Mouse (Mus musculus): ENCODE measurements around the gene Gadl1. TPM values are rescaled to one million over a fixed set of nuclear protein-coding genes. Genes with fewer than 3 reads are reported as not detected.
"Not testable (repeated sequence)": the region's sequence is repeated elsewhere in the genome, so short reads cannot be mapped to it uniquely, and the experiment has no call there.

Gene Gadl1
- polyA plus RNA-seq, 1 experiment from 2014 or later = 0.51 TPM

- Histone ChIP-seq H3K9me3 (no peaks in the 10 kb centered on the region), H3K9ac (no peak overlapping the region), H3K27ac (no peak overlapping the region), H3K27me3 (no peaks in the 10 kb centered on the region), H3K36me3 (no peaks in the 10 kb centered on the region), H3K4me1 (no peaks in the 10 kb centered on the region), H3K4me2 (no peak overlapping the region), H3K4me3 (no peak overlapping the region)
- no peak for ATAC-seq (ENCODE audit: borderline replicate concordance, extremely low read depth, low FRiP score, low TSS enrichment)
- 73% methylated on average over 6 of the region's 6 CpGs for WGBS
Measured at GRCm38 (mm10) chr9:116038275-116038674, 129.0 kb downstream of the Gadl1 start.

DNA sequence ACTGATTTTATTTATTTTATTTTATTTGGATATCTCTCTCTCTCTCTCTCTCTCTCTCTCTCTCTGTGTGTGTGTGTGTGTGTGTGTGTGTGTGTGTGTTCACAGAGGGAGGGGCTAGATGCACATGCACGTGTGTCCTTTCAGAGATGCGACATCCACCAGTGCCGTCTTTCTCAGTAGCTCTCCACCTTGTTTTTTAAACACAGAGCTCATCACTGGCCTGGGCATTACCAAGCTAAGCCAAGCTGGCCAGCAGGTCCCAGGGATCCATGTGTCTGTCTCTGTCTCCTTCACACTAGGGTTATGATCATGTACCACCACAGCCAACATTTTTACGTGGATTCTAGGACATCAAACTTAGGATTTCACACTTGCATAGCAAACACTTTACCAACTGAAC, 130.7 kb downstream of the Gadl1 start:
- ATAC-seq (ENCODE audit: borderline replicate concordance, extremely low read depth, low FRiP score, low TSS enrichment) = no peak
- Histone ChIP-seq H3K27me3 (no peaks in the 10 kb centered on the region), H3K9ac (no peak overlapping the region), H3K4me2 (no peak overlapping the region), H3K4me3 (no peak overlapping the region), H3K9me3 (no peaks in the 10 kb centered on the region), H3K27ac (no peak overlapping the region), H3K36me3 (no peaks in the 10 kb centered on the region), H3K4me1 (no peaks in the 10 kb centered on the region)
- 76% methylated on average over 4 of the region's 4 CpGs for WGBS

- not testable (repeated sequence) for H3K27me3 ChIP-seq; H3K4me2 ChIP-seq; H3K4me3 ChIP-seq; H3K4me1 ChIP-seq; ATAC-seq (ENCODE audit: borderline replicate concordance, extremely low read depth, low FRiP score, low TSS enrichment); H3K9ac ChIP-seq; H3K36me3 ChIP-seq; H3K27ac ChIP-seq; H3K9me3 ChIP-seq
- 88% methylated on average over 14 of the region's 14 CpGs for WGBS
Measured at GRCm38 (mm10) chr9:116040852-116041251, 131.6 kb downstream of the Gadl1 start.

GRCm38 (mm10) chr9:116041369-116041768, 132.1 kb downstream of the Gadl1 start:
- Histone ChIP-seq H3K9ac (no peak overlapping the region), H3K9me3 (no peaks in the 10 kb centered on the region), H3K4me3 (no peak overlapping the region), H3K4me2 (no peak overlapping the region), H3K27ac (no peak overlapping the region), H3K36me3 (no peaks in the 10 kb centered on the region), H3K4me1 (no peaks in the 10 kb centered on the region), H3K27me3 (no peaks in the 10 kb centered on the region)
- WGBS = 75% methylated on average over 4 of the region's 4 CpGs
- no peak for ATAC-seq (ENCODE audit: borderline replicate concordance, extremely low read depth, low FRiP score, low TSS enrichment)

DNA sequence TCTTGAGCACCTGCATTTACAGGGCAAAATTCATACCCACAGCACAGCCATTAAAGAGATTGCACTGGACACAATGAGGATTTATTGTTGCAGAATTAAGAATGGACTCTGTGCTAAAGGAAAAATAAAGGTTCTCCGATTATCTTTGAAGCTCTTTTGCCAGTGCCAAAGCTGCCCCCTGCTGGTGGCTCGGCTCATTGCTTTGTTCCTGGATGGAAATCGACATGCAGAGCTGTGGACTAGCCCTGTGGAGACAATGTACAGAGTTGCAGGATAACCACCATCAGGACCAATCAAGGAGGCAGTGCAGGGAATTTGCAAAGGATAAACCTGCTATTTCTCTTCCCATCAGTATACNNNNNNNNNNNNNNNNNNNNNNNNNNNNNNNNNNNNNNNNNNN, 132.5 kb downstream of the Gadl1 start:
- WGBS = 7% methylated on average over 3 of the region's 3 CpGs
- no peaks in the 10 kb centered on the region for H3K4me1 ChIP-seq

GRCm38 (mm10) chr9:116049985-116050384, 140.7 kb downstream of the Gadl1 start:
- Histone ChIP-seq H3K27me3 (no peaks in the 10 kb centered on the region), H3K4me3 (no peak overlapping the region), H3K9me3 (no peaks in the 10 kb centered on the region), H3K36me3 (no peaks in the 10 kb centered on the region), H3K27ac (no peak overlapping the region), H3K9ac (no peak overlapping the region), H3K4me1 (0 out of 2 replicates have a peak, but pooled peaks cover 6% of the 10 kb centered on the region), H3K4me2 (no peak overlapping the region)
- ATAC-seq (ENCODE audit: borderline replicate concordance, extremely low read depth, low FRiP score, low TSS enrichment) = no peak
- 70% methylated on average over 1 of the region's 1 CpGs for WGBS

More for the DNA sequence above, 132.5 kb downstream of the Gadl1 start:
- H3K27ac ChIP-seq = no peak overlapping the region
- no peaks in the 10 kb centered on the region for H3K27me3 ChIP-seq
- no peak overlapping the region for H3K9ac ChIP-seq
- H3K9me3 ChIP-seq = no peaks in the 10 kb centered on the region
- no peak for ATAC-seq (ENCODE audit: borderline replicate concordance, extremely low read depth, low FRiP score, low TSS enrichment)
- no peak overlapping the region for H3K4me2 ChIP-seq
- H3K4me3 ChIP-seq = no peak overlapping the region
- H3K36me3 ChIP-seq = no peaks in the 10 kb centered on the region

- H3K4me2 ChIP-seq = no peak overlapping the region
- 39% methylated on average over 8 of the region's 8 CpGs for WGBS
Measured at GRCm38 (mm10) chr9:116053976-116054375, 144.7 kb downstream of the Gadl1 start.

GRCm38 (mm10) chr9:116058475-116058874, 149.2 kb downstream of the Gadl1 start:
- WGBS = 81% methylated on average over 4 of the region's 4 CpGs

More at GRCm38 (mm10) chr9:116053976-116054375, 144.7 kb downstream of the Gadl1 start:
- Histone ChIP-seq H3K27ac (no peak overlapping the region), H3K4me1 (0 out of 2 replicates have a peak, but pooled peaks cover 6% of the 10 kb centered on the region), H3K27me3 (no peaks in the 10 kb centered on the region), H3K9ac (no peak overlapping the region), H3K4me3 (no peak overlapping the region), H3K36me3 (no peaks in the 10 kb centered on the region), H3K9me3 (no peaks in the 10 kb centered on the region)
- no peak for ATAC-seq (ENCODE audit: borderline replicate concordance, extremely low read depth, low FRiP score, low TSS enrichment)

GRCm38 (mm10) chr9:116059156-116059555, 149.9 kb downstream of the Gadl1 start:
- H3K27me3 ChIP-seq = no peaks in the 10 kb centered on the region
- H3K4me3 ChIP-seq = no peak overlapping the region
- H3K9me3 ChIP-seq = no peaks in the 10 kb centered on the region
- H3K4me1 ChIP-seq = no peaks in the 10 kb centered on the region
- H3K36me3 ChIP-seq = no peaks in the 10 kb centered on the region
- no peak overlapping the region for H3K27ac ChIP-seq
- no peak overlapping the region for H3K4me2 ChIP-seq
- no peak for ATAC-seq (ENCODE audit: borderline replicate concordance, extremely low read depth, low FRiP score, low TSS enrichment)
- 51% methylated on average over 4 of the region's 4 CpGs for WGBS
- H3K9ac ChIP-seq = no peak overlapping the region

More at GRCm38 (mm10) chr9:116058475-116058874, 149.2 kb downstream of the Gadl1 start:
- H3K4me1 ChIP-seq = 0 out of 2 replicates have a peak, but pooled peaks cover 6% of the 10 kb centered on the region
- H3K4me2 ChIP-seq = no peak overlapping the region
- no peak overlapping the region for H3K4me3 ChIP-seq
- H3K36me3 ChIP-seq = no peaks in the 10 kb centered on the region
- no peaks in the 10 kb centered on the region for H3K9me3 ChIP-seq
- no peak overlapping the region for H3K9ac ChIP-seq
- no peak overlapping the region for H3K27ac ChIP-seq
- H3K27me3 ChIP-seq = no peaks in the 10 kb centered on the region
- ATAC-seq (ENCODE audit: borderline replicate concordance, extremely low read depth, low FRiP score, low TSS enrichment) = no peak

GRCm38 (mm10) chr9:116060691-116061090, 151.4 kb downstream of the Gadl1 start:
- Histone ChIP-seq H3K27me3 (no peaks in the 10 kb centered on the region), H3K36me3 (no peaks in the 10 kb centered on the region), H3K27ac (no peak overlapping the region), H3K9me3 (no peaks in the 10 kb centered on the region), H3K4me3 (no peak overlapping the region), H3K9ac (no peak overlapping the region), H3K4me2 (no peak overlapping the region), H3K4me1 (no peaks in the 10 kb centered on the region)
- no peak for ATAC-seq (ENCODE audit: borderline replicate concordance, extremely low read depth, low FRiP score, low TSS enrichment)
- 9% methylated on average over 4 of the region's 4 CpGs for WGBS

GRCm38 (mm10) chr9:116064774-116065173, 155.5 kb downstream of the Gadl1 start:
- WGBS = 82% methylated on average over 17 of the region's 17 CpGs
- no peaks in the 10 kb centered on the region for H3K9me3 ChIP-seq
- no peak overlapping the region for H3K4me2 ChIP-seq
- H3K36me3 ChIP-seq = no peaks in the 10 kb centered on the region
- H3K9ac ChIP-seq = no peak overlapping the region
- H3K4me1 ChIP-seq = 0 out of 2 replicates have a peak, but pooled peaks cover 5% of the 10 kb centered on the region
- ATAC-seq (ENCODE audit: borderline replicate concordance, extremely low read depth, low FRiP score, low TSS enrichment) = no peak
- no peak overlapping the region for H3K4me3 ChIP-seq
- no peak overlapping the region for H3K27ac ChIP-seq
- H3K27me3 ChIP-seq = no peaks in the 10 kb centered on the region

- H3K36me3 ChIP-seq; H3K4me1 ChIP-seq; H3K4me3 ChIP-seq; H3K9me3 ChIP-seq; ATAC-seq (ENCODE audit: borderline replicate concordance, extremely low read depth, low FRiP score, low TSS enrichment); H3K4me2 ChIP-seq; H3K27ac ChIP-seq; H3K9ac ChIP-seq; H3K27me3 ChIP-seq: not testable (repeated sequence)
- WGBS = 94% methylated on average over 1 of the region's 1 CpGs
Measured at GRCm38 (mm10) chr9:116071561-116071960, 162.3 kb downstream of the Gadl1 start.

DNA sequence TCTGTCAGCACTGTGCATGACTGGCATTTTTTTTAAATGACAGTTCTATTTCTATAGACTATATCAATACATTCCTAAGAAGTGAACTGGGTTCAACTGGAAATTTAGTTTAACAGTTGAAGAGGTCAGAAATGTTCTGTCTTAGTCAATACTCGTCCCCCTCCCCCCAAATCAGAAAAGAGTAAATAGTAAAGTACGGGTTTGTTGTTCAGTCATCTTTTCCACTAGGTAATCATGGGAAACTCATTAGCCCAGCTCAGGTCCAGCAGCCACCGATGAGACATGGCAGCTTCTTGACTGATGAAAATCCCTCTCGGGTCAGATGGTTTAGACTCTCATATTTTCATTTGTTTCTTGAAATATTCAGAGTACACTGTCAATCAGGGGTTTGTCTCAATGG, 166.9 kb downstream of the Gadl1 start:
- Histone ChIP-seq H3K9ac (no peak overlapping the region), H3K27ac (no peak overlapping the region), H3K36me3 (no peaks in the 10 kb centered on the region), H3K4me1 (no peaks in the 10 kb centered on the region), H3K4me2 (no peak overlapping the region), H3K4me3 (no peak overlapping the region), H3K27me3 (no peaks in the 10 kb centered on the region), H3K9me3 (no peaks in the 10 kb centered on the region)
- no peak for ATAC-seq (ENCODE audit: borderline replicate concordance, extremely low read depth, low FRiP score, low TSS enrichment)
- 71% methylated on average over 4 of the region's 4 CpGs for WGBS
